Mouse (Mus musculus) embryonic facial prominence, embryonic 15.5 days (tissue): ENCODE results near the gene Nabp2. TPM values are rescaled to one million over a fixed set of nuclear protein-coding genes. Genes with fewer than 3 reads are reported as not detected.

ENCODE experiments used
- ATAC-seq: fragments of 200-750 bp; cut with Nextera tagmentation; 2 replicates; pipeline ENCODE4 v1.8.0; 2017; ENCODE audit warnings: low read depth, moderate TSS enrichment; ENCODE audit not compliant: insufficient number of reproducible peaks, low FRiP score, low TSS enrichment
- H3K27ac ChIP-seq: fragments of 300-500 bp; sonication (generic); replicated peaks from 2 replicates; pipeline ENCODE4 v1.5.1; 2015; ENCODE audit warnings: mild to moderate bottlenecking, inconsistent platforms
- H3K27me3 ChIP-seq: fragments of 300-500 bp; sonication (generic); 2 replicates; pipeline ENCODE4 v1.6.1; 2015; ENCODE audit warnings: inconsistent platforms
- H3K36me3 ChIP-seq: fragments of 300-500 bp; sonication (generic); 2 replicates; pipeline ENCODE4 v1.6.1; 2015; ENCODE audit warnings: mild to moderate bottlenecking, inconsistent platforms
- H3K4me1 ChIP-seq: fragments of 300-500 bp; sonication (generic); 2 replicates; pipeline ENCODE4 v1.6.1; 2015; ENCODE audit warnings: inconsistent platforms
- H3K4me2 ChIP-seq: fragments of 300-500 bp; sonication (generic); replicated peaks from 2 replicates; pipeline ENCODE4 v1.6.1; 2015; ENCODE audit warnings: mild to moderate bottlenecking, inconsistent platforms
- H3K4me3 ChIP-seq: fragments of 300-500 bp; sonication (generic); replicated peaks from 2 replicates; pipeline ENCODE4 v1.5.1; 2015; ENCODE audit warnings: mild to moderate bottlenecking, inconsistent platforms
- H3K9ac ChIP-seq: fragments of 300-500 bp; sonication (generic); 2 replicates; pipeline ENCODE4 v1.6.1; 2015; ENCODE audit warnings: inconsistent platforms
- H3K9me3 ChIP-seq: fragments of 300-500 bp; sonication (generic); replicated peaks from 2 replicates; pipeline ENCODE4 v1.6.1; 2016; ENCODE audit warnings: inconsistent platforms
- WGBS: fragments of 180-500 bp; shearing (Covaris S2); methylation state at CpG from one replicate; pipeline ENCODE4 v1.1.7; 2015; 5-methylcytosine and 5-hydroxymethylcytosine counted together
- polyA plus RNA-seq: library from polyadenylated mRNA; unstranded; fragments of >200 nt; fragmentation: Nextera tagmentation; extraction: Ambion mirVana; gene quantifications from 2 replicates; pipeline ENCODE4 v1.2.1, GENCODE M21; 2015

Nabp2 gene
- polyA plus RNA-seq, 1 experiment from 2014 or later: 75.7 TPM

DNA sequence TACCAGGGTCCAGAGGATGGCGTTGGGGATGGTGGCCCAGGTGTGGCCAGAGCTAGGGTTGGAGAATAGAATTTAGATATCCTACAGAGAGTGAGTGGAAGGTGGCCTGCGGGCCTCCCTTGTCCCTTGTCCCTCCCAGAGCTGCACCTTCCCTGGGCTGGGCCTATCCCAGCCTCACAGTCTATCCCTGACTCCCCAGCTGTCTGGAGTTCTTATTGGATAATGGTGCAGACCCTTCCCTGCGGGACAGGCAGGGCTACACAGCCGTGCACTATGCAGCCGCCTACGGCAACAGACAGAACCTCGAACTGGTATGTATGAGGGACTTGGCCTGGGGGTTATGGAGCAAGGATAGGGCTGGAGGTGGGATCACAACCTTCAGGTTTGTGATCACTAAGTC lies 25.4 kb downstream of the Nabp2 start:
- 80% methylated on average over 7 of the region's 7 CpGs for WGBS
- Histone ChIP-seq H3K9ac (no peak overlapping the region), H3K4me3 (no peak overlapping the region), H3K4me1 (no peaks in the 10 kb centered on the region), H3K27ac (no peak overlapping the region), H3K27me3 (no peaks in the 10 kb centered on the region), H3K4me2 (no peak overlapping the region), H3K36me3 (peaks cover 98% of the 10 kb centered on the region), H3K9me3 (no peaks in the 10 kb centered on the region)
- ATAC-seq: no peak

GRCm38 (mm10) chr10:128382482-128382881 lies 28.8 kb downstream of the Nabp2 start:
- Histone ChIP-seq H3K27me3 (no peaks in the 10 kb centered on the region), H3K4me3 (no peak overlapping the region), H3K36me3 (peaks cover 90% of the 10 kb centered on the region), H3K4me1 (peaks cover 17% of the 10 kb centered on the region), H3K9ac (no peak overlapping the region), H3K9me3 (no peaks in the 10 kb centered on the region), H3K27ac (no peak overlapping the region), H3K4me2 (no peak overlapping the region)
- 85% methylated on average over 8 of the region's 8 CpGs for WGBS
- ATAC-seq: no peak

DNA sequence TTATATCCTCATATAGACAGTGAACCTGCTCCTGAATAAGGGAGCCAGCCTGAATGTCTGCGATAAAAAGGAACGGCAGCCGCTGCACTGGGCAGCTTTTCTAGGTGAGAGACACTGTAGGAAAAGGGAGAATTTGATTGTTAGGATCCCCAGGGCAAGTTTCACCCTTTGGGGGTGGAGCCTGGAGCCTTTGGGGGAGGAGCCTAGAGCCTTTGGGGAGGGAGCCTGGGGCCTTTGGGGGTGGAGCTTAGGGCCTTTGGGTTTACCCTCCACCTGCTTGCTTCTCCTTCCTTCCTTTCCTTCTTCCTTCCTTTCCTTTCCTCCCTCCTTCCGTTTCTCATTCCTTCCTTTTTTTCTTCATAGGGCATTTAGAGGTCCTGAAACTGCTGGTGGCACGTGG lies 30.7 kb downstream of the Nabp2 start:
- H3K4me3 ChIP-seq: no peak overlapping the region
- peaks cover 71% of the 10 kb centered on the region for H3K36me3 ChIP-seq
- no peak for ATAC-seq
- H3K9ac ChIP-seq: no peak overlapping the region
- peaks cover 24% of the 10 kb centered on the region for H3K4me1 ChIP-seq
- H3K4me2 ChIP-seq: no peak overlapping the region
- H3K27me3 ChIP-seq: no peaks in the 10 kb centered on the region
- no peaks in the 10 kb centered on the region for H3K9me3 ChIP-seq
- 84% methylated on average over 5 of the region's 5 CpGs for WGBS
- H3K27ac ChIP-seq: no peak overlapping the region

DNA sequence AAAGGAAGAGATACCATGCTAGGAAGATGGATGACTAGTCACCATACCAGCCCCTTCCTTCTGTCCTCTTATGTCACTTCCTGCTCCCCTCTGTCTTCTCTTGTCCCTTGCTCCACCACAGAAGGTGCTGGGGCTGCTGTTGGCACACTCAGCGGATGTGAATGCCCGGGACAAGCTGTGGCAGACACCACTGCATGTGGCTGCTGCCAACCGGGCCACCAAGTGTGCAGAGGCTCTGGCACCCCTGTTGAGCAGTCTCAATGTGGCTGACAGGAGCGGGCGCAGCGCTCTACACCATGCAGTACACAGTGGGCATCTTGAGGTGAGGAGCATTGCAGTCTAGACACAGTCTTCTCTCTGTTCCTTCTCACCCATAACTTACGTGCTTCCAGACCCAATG lies 32.0 kb downstream of the Nabp2 start:
- H3K4me3 ChIP-seq: no peak overlapping the region
- ATAC-seq: no peak
- H3K27ac ChIP-seq: no peak overlapping the region
- peaks cover 24% of the 10 kb centered on the region for H3K4me1 ChIP-seq
- H3K36me3 ChIP-seq: peaks cover 58% of the 10 kb centered on the region
- H3K4me2 ChIP-seq: no peak overlapping the region
- no peaks in the 10 kb centered on the region for H3K9me3 ChIP-seq
- no peaks in the 10 kb centered on the region for H3K27me3 ChIP-seq
- WGBS: 96% methylated on average over 7 of the region's 7 CpGs
- no peak overlapping the region for H3K9ac ChIP-seq

GRCm38 (mm10) chr10:128378462-128378861 lies 32.8 kb downstream of the Nabp2 start:
- Histone ChIP-seq H3K27me3 (no peaks in the 10 kb centered on the region), H3K9ac (peak overlapping the region; percentile 97), H3K4me2 (peak overlapping the region; percentile 75), H3K4me3 (peak overlapping the region; percentile 89), H3K4me1 (peaks cover 24% of the 10 kb centered on the region), H3K9me3 (no peaks in the 10 kb centered on the region), H3K36me3 (peaks cover 50% of the 10 kb centered on the region), H3K27ac (0 out of 2 replicates have a peak overlapping the region, but pooled peaks have one; percentile 93)
- ATAC-seq: no peak
- WGBS: 40% methylated on average over 3 of the region's 3 CpGs

DNA sequence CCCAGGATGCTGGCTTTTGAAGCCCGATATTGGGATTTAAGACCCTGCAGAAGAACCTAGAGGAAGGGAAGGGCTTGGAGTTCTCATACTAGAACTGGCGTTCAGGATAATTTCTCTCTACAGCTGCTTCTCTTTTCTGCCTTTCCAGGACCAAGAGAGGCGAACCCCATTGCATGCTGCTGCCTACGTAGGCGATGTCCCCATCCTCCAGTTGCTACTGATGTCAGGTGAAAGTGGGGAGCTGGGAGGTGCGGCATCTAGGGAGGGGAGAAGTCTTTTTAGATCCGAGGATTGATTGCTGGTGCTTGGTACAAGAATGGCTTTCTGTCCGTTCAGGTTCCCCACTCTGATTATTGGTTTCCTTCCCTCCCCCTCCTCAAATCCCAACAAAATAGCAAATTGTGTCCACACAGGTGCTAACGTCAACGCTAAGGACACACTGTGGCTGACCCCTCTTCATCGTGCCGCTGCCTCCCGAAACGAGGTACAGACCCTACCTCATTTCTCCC lies 33.3 kb downstream of the Nabp2 start:
- Histone ChIP-seq H3K9me3 (no peaks in the 10 kb centered on the region), H3K27me3 (no peaks in the 10 kb centered on the region), H3K9ac (peak overlapping the region; percentile 97), H3K36me3 (peaks cover 45% of the 10 kb centered on the region), H3K4me2 (peak overlapping the region; percentile 75), H3K27ac (peak overlapping the region; percentile 93), H3K4me1 (peaks cover 24% of the 10 kb centered on the region), H3K4me3 (peak overlapping the region; percentile 89)
- no peak for ATAC-seq
- WGBS: 48% methylated on average over 14 of the region's 14 CpGs

- no peaks in the 10 kb centered on the region for H3K27me3 ChIP-seq
- H3K4me2 ChIP-seq: peak overlapping the region; percentile 75
- peaks cover 39% of the 10 kb centered on the region for H3K36me3 ChIP-seq
- H3K9ac ChIP-seq: peak overlapping the region; percentile 97
- under 1% methylated on average over 47 of the region's 47 CpGs for WGBS
- peak; percentile 71 for ATAC-seq
- peak overlapping the region; percentile 93 for H3K27ac ChIP-seq
- no peaks in the 10 kb centered on the region for H3K9me3 ChIP-seq
- peaks cover 24% of the 10 kb centered on the region for H3K4me1 ChIP-seq
- peak overlapping the region; percentile 89 for H3K4me3 ChIP-seq
These were observed 33.9 kb downstream of the Nabp2 start for GRCm38 (mm10) chr10:128377222-128377939.

- Histone ChIP-seq H3K4me1 (peaks cover 24% of the 10 kb centered on the region), H3K9ac (peak within 1 kb of the TSS; percentile 97), H3K27me3 (no peaks in the 10 kb centered on the region), H3K4me3 (peak within 1 kb of the TSS; percentile 89), H3K36me3 (peaks cover 32% of the 10 kb centered on the region), H3K9me3 (no peaks in the 10 kb centered on the region), H3K4me2 (peak within 1 kb of the TSS; percentile 75), H3K27ac (peak within 1 kb of the TSS; percentile 93)
- under 1% methylated on average over 57 of the region's 73 CpGs for WGBS
- ATAC-seq: peak; percentile 90
These were observed 34.7 kb downstream of the Nabp2 start, which contains the start of gene Ankrd52 for GRCm38 (mm10) chr10:128376455-128377211. Ankrd52 (plus strand) TSS chr10:128377115.

- Histone ChIP-seq H3K4me3 (peak overlapping the region; percentile 89), H3K9ac (peak overlapping the region; percentile 97), H3K4me1 (peaks cover 24% of the 10 kb centered on the region), H3K27me3 (no peaks in the 10 kb centered on the region), H3K27ac (peak overlapping the region; percentile 93), H3K4me2 (peak overlapping the region; percentile 75), H3K36me3 (peaks cover 27% of the 10 kb centered on the region), H3K9me3 (no peaks in the 10 kb centered on the region)
- no peak for ATAC-seq
- WGBS: 50% methylated on average over 4 of the region's 4 CpGs
These were observed 35.2 kb downstream of the Nabp2 start for GRCm38 (mm10) chr10:128376099-128376454.

DNA sequence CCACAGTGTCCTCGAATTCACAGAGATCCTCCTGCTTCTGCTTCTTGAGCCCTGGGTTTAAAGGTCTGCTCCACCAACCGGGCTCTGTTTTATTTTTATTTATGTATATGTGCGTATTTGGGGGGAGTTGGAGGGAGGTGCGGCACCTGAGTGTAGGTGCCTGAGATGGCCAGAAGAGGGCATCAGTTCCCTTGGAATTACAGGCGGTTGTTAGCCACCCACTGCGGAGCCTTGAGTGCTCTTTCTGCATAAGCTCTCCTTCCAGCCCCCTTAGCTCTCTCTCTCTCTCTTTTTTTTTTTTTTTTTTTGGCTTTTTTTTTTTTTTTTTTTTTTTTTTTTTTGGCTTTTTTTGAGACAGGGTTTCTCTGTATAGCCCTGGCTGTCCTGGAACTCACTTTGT lies 36.9 kb downstream of the Nabp2 start:
- Histone ChIP-seq H3K4me2 (no peak overlapping the region), H3K9ac (no peak overlapping the region), H3K27ac (no peak overlapping the region), H3K36me3 (peaks cover 11% of the 10 kb centered on the region), H3K27me3 (no peaks in the 10 kb centered on the region), H3K4me1 (peaks cover 27% of the 10 kb centered on the region), H3K9me3 (no peaks in the 10 kb centered on the region), H3K4me3 (no peak overlapping the region)
- ATAC-seq: no peak
- 78% methylated on average over 6 of the region's 6 CpGs for WGBS

GRCm38 (mm10) chr10:128372989-128373748 lies 38.1 kb downstream of the Nabp2 start:
- peaks cover 18% of the 10 kb centered on the region for H3K4me1 ChIP-seq
- no peaks in the 10 kb centered on the region for H3K27me3 ChIP-seq
- H3K27ac ChIP-seq: no peak overlapping the region
- ATAC-seq: no peak
- 72% methylated on average over 6 of the region's 6 CpGs for WGBS
- no peak overlapping the region for H3K4me2 ChIP-seq
- H3K9ac ChIP-seq: no peak overlapping the region
- 0 out of 2 replicates have a peak, but pooled peaks cover 1% of the 10 kb centered on the region for H3K36me3 ChIP-seq
- H3K4me3 ChIP-seq: no peak overlapping the region
- H3K9me3 ChIP-seq: no peaks in the 10 kb centered on the region
